14 mouse cellular contexts compared by ENCODE assay signal in the genomic region with DNA sequence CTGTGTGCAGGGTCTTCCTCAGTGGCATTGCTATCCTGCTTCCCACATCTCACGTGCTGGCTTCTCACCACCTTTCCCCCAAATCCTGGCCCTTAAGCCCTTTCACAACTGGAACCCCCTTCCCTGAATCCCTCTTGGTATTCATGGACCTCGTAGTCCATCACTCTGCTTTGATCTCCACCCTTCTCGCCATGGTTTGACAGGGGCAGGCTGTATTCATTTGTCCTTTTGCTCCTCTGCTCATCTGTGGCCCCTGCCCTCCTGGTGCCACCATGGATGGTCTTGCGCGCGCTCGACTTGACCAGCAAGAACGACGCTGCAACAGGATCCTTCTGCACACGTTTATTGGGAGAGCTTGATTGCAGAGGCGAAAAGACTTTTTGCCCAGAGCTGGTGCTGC. TPM values are rescaled to one million over a fixed set of nuclear protein-coding genes. Genes with fewer than 3 reads are reported as not detected.
"Had no signal": no experiment of that assay in that cellular context is flagged by ENCODE, and none has a peak within 500 bp of the region (broad histone marks: within the 10 kb centered on the region; RNA-seq: fewer than 3 reads in every experiment).

No protein-coding gene starts in this region.

- H3K9me3 ChIP-seq: neural tube, embryonic 12.5 days; neural tube, embryonic 13.5 days; neural tube, embryonic 15.5 days; stomach, embryonic 15.5 days had no signal

- H3K4me2 ChIP-seq: neural tube, embryonic 12.5 days; neural tube, embryonic 13.5 days; neural tube, embryonic 15.5 days; stomach, embryonic 15.5 days had no signal

- H3K9ac ChIP-seq: neural tube, embryonic 12.5 days; neural tube, embryonic 13.5 days; neural tube, embryonic 15.5 days; stomach, embryonic 15.5 days had no signal

- H3K36me3 ChIP-seq: neural tube, embryonic 12.5 days; neural tube, embryonic 13.5 days; neural tube, embryonic 15.5 days; stomach, embryonic 15.5 days had no signal

- H3K27me3 ChIP-seq: neural tube, embryonic 12.5 days; neural tube, embryonic 13.5 days; stomach, embryonic 15.5 days had no signal

- H3K4me3 ChIP-seq: neural tube, embryonic 12.5 days; neural tube, embryonic 13.5 days; neural tube, embryonic 15.5 days; stomach, embryonic 15.5 days had no signal

- H3K27ac ChIP-seq: neural tube, embryonic 12.5 days; neural tube, embryonic 13.5 days; neural tube, embryonic 15.5 days; stomach, embryonic 15.5 days; stomach, postnatal 0 days had no signal

- DNase-seq: right cerebral cortex, postnatal 25 days; spleen, adult 18-20 months; thymus, adult 18-20 months; thymus, adult 2 months; thymus, postnatal 25 days; thymus, postnatal 36 days had no signal

RNA-seq across cellular contexts. Expression of gene Capn8, which starts 5.3 kb away (rescaled TPM):
- total RNA-seq: neutrophil, adult 5-6 weeks had no signal
- polyA plus RNA-seq: neural tube, embryonic 14.5 days; spleen, adult 2 months had no signal
